Mouse (Mus musculus) embryonic facial prominence, embryonic 12.5 days (tissue): ENCODE results near the gene Rom1. TPM values are rescaled to one million over a fixed set of nuclear protein-coding genes. Genes with fewer than 3 reads are reported as not detected.

Source experiments
- ATAC-seq: fragments of 200-750 bp; cut with Nextera tagmentation; 2 replicates; pipeline ENCODE4 v1.8.0; 2017; ENCODE audit not compliant: insufficient number of reproducible peaks, insufficient read depth, low FRiP score, low TSS enrichment
- H3K27ac ChIP-seq: fragments of 300-500 bp; sonication (generic); 2 replicates; pipeline ENCODE4 v1.5.1; 2016; ENCODE audit warnings: mild to moderate bottlenecking
- H3K27me3 ChIP-seq: fragments of 300-500 bp; sonication (generic); 2 replicates; pipeline ENCODE4 v1.6.1; 2016; ENCODE audit warnings: mild to moderate bottlenecking, moderate library complexity
- H3K36me3 ChIP-seq: fragments of 300-500 bp; sonication (generic); 2 replicates; pipeline ENCODE4 v1.6.1; 2016; ENCODE audit warnings: mild to moderate bottlenecking
- H3K4me1 ChIP-seq: fragments of 300-500 bp; sonication (generic); 2 replicates; pipeline ENCODE4 v1.6.1; 2016
- H3K4me2 ChIP-seq: fragments of 300-500 bp; sonication (generic); replicated peaks from 2 replicates; pipeline ENCODE4 v1.6.1; 2016; ENCODE audit warnings: mild to moderate bottlenecking, moderate library complexity
- H3K4me3 ChIP-seq: fragments of 300-500 bp; sonication (generic); 2 replicates; pipeline ENCODE4 v1.5.1; 2016; ENCODE audit warnings: mild to moderate bottlenecking
- H3K9ac ChIP-seq: fragments of 300-500 bp; sonication (generic); 2 replicates; pipeline ENCODE4 v1.6.1; 2016; ENCODE audit warnings: mild to moderate bottlenecking, moderate library complexity
- H3K9me3 ChIP-seq: fragments of 300-500 bp; sonication (generic); 2 replicates; pipeline ENCODE4 v1.6.1; 2016; ENCODE audit warnings: mild to moderate bottlenecking, moderate library complexity
- WGBS: fragments of 180-500 bp; shearing (Covaris S2); methylation state at CpG from one replicate; pipeline ENCODE4 v1.1.7; 2016; 5-methylcytosine and 5-hydroxymethylcytosine counted together
- polyA plus RNA-seq: library from polyadenylated mRNA; unstranded; fragments of >200 nt; fragmentation: Nextera tagmentation; extraction: Ambion mirVana; gene quantifications from 2 replicates; pipeline ENCODE4 v1.2.1, GENCODE M21; 2016

Gene Rom1
- polyA plus RNA-seq, 1 experiment from 2014 or later: 2.7 TPM

GRCm38 (mm10) chr19:8941515-8942217 lies 12.5 kb upstream of the Rom1 start, which contains the start of gene Mta2:
Mta2 (plus strand) TSS chr19:8941875.
- H3K36me3 ChIP-seq: peaks cover 56% of the 10 kb centered on the region
- H3K4me2 ChIP-seq: peak within 1 kb of the TSS; percentile 72
- peak within 1 kb of the TSS; percentile 97 for H3K9ac ChIP-seq
- peak within 1 kb of the TSS; percentile 72 for H3K4me3 ChIP-seq
- peaks cover 30% of the 10 kb centered on the region for H3K4me1 ChIP-seq
- H3K27me3 ChIP-seq: no peaks in the 10 kb centered on the region
- H3K9me3 ChIP-seq: no peaks in the 10 kb centered on the region
- ATAC-seq: peak; percentile 90
- under 1% methylated on average over 64 of the region's 64 CpGs for WGBS
- peak within 1 kb of the TSS; percentile 98 for H3K27ac ChIP-seq

GRCm38 (mm10) chr19:8941136-8941514 lies 12.0 kb upstream of the Rom1 start:
- H3K36me3 ChIP-seq: peaks cover 51% of the 10 kb centered on the region
- 34% methylated on average over 10 of the region's 10 CpGs for WGBS

GRCm38 (mm10) chr19:8940526-8941133 lies 11.5 kb upstream of the Rom1 start:
- H3K36me3 ChIP-seq: peaks cover 49% of the 10 kb centered on the region
- 78% methylated on average over 15 of the region's 15 CpGs for WGBS
- no peak overlapping the region for H3K9ac ChIP-seq
- ATAC-seq: no peak
- H3K27me3 ChIP-seq: no peaks in the 10 kb centered on the region
- H3K4me3 ChIP-seq: peak overlapping the region; percentile 72; the same call in 1 of the 2 replicates
- H3K9me3 ChIP-seq: no peaks in the 10 kb centered on the region
- peak overlapping the region; percentile 72 for H3K4me2 ChIP-seq
- no peak overlapping the region for H3K27ac ChIP-seq
- H3K4me1 ChIP-seq: peaks cover 30% of the 10 kb centered on the region

More at GRCm38 (mm10) chr19:8941136-8941514, 12.0 kb upstream of the Rom1 start:
- H3K4me1 ChIP-seq: peaks cover 30% of the 10 kb centered on the region
- peak overlapping the region; percentile 72 for H3K4me2 ChIP-seq
- H3K9me3 ChIP-seq: no peaks in the 10 kb centered on the region
- no peaks in the 10 kb centered on the region for H3K27me3 ChIP-seq
- H3K9ac ChIP-seq: peak overlapping the region; percentile 97
- peak overlapping the region; percentile 98 for H3K27ac ChIP-seq
- peak; percentile 49 for ATAC-seq
- H3K4me3 ChIP-seq: peak overlapping the region; percentile 72

- H3K27ac ChIP-seq: no peak overlapping the region
- H3K4me1 ChIP-seq: peaks cover 10% of the 10 kb centered on the region
- H3K9ac ChIP-seq: no peak overlapping the region
- H3K9me3 ChIP-seq: no peaks in the 10 kb centered on the region
- H3K4me3 ChIP-seq: no peak overlapping the region
- H3K4me2 ChIP-seq: no peak overlapping the region
- no peak for ATAC-seq
- WGBS: 87% methylated on average over 2 of the region's 2 CpGs
- H3K36me3 ChIP-seq: peaks cover 52% of the 10 kb centered on the region
- H3K27me3 ChIP-seq: no peaks in the 10 kb centered on the region
Measured at GRCm38 (mm10) chr19:8936736-8937135, 7.6 kb upstream of the Rom1 start.

GRCm38 (mm10) chr19:8930771-8931170 lies 1.6 kb upstream of the Rom1 start:
- peaks cover 9% of the 10 kb centered on the region; the same call in 1 of the 2 replicates for H3K4me1 ChIP-seq
- no peaks in the 10 kb centered on the region for H3K9me3 ChIP-seq
- H3K27ac ChIP-seq: no peak overlapping the region
- H3K4me3 ChIP-seq: peak overlapping the region; percentile 70; the same call in 1 of the 2 replicates
- H3K27me3 ChIP-seq: no peaks in the 10 kb centered on the region
- no peak for ATAC-seq
- peak overlapping the region; percentile 88 for H3K9ac ChIP-seq
- WGBS: 83% methylated on average over 7 of the region's 7 CpGs
- H3K4me2 ChIP-seq: peak overlapping the region; percentile 81
- H3K36me3 ChIP-seq: peaks cover 36% of the 10 kb centered on the region

GRCm38 (mm10) chr19:8930117-8930516 lies 961 bp upstream of the Rom1 start:
- Histone ChIP-seq H3K36me3 (peaks cover 35% of the 10 kb centered on the region), H3K4me1 (peaks cover 9% of the 10 kb centered on the region; the same call in 1 of the 2 replicates), H3K27me3 (no peaks in the 10 kb centered on the region), H3K9me3 (no peaks in the 10 kb centered on the region), H3K4me3 (peak overlapping the region; percentile 70), H3K4me2 (peak overlapping the region; percentile 81), H3K9ac (peak overlapping the region; percentile 88), H3K27ac (no peak overlapping the region)
- no peak for ATAC-seq
- WGBS: 11% methylated on average over 11 of the region's 11 CpGs

- Histone ChIP-seq H3K4me1 (peaks cover 9% of the 10 kb centered on the region; the same call in 1 of the 2 replicates), H3K4me3 (peak overlapping the region; percentile 70), H3K36me3 (peaks cover 24% of the 10 kb centered on the region), H3K9ac (peak overlapping the region; percentile 88; the same call in 1 of the 2 replicates), H3K4me2 (peak overlapping the region; percentile 81), H3K27me3 (no peaks in the 10 kb centered on the region), H3K9me3 (no peaks in the 10 kb centered on the region), H3K27ac (peak overlapping the region; percentile 77)
- 0 out of 2 replicates have a peak, but pooled peaks have one; percentile 14 for ATAC-seq
- 15% methylated on average over 16 of the region's 16 CpGs for WGBS
Measured at GRCm38 (mm10) chr19:8928689-8929223, 400 bp downstream of the Rom1 start.

- peaks cover 20% of the 10 kb centered on the region for H3K36me3 ChIP-seq
- peaks cover 9% of the 10 kb centered on the region; the same call in 1 of the 2 replicates for H3K4me1 ChIP-seq
- no peak overlapping the region for H3K4me2 ChIP-seq
Measured at GRCm38 (mm10) chr19:8927891-8928525, 1.1 kb downstream of the Rom1 start.

GRCm38 (mm10) chr19:8926766-8927165 lies 2.4 kb downstream of the Rom1 start:
- H3K27ac ChIP-seq: no peak overlapping the region
- H3K9ac ChIP-seq: no peak overlapping the region
- H3K36me3 ChIP-seq: peaks cover 21% of the 10 kb centered on the region
- 85% methylated on average over 2 of the region's 2 CpGs for WGBS
- peaks cover 10% of the 10 kb centered on the region for H3K4me1 ChIP-seq
- no peak overlapping the region for H3K4me3 ChIP-seq
- ATAC-seq: no peak
- H3K27me3 ChIP-seq: no peaks in the 10 kb centered on the region
- no peaks in the 10 kb centered on the region for H3K9me3 ChIP-seq
- H3K4me2 ChIP-seq: no peak overlapping the region

More at GRCm38 (mm10) chr19:8927891-8928525, 1.1 kb downstream of the Rom1 start:
- Histone ChIP-seq H3K27ac (no peak overlapping the region), H3K4me3 (no peak overlapping the region), H3K27me3 (no peaks in the 10 kb centered on the region), H3K9ac (no peak overlapping the region), H3K9me3 (no peaks in the 10 kb centered on the region)
- WGBS: 88% methylated on average over 12 of the region's 12 CpGs
- no peak for ATAC-seq

GRCm38 (mm10) chr19:8921741-8922140 lies 7.4 kb downstream of the Rom1 start:
- Histone ChIP-seq H3K4me3 (0 out of 2 replicates have a peak overlapping the region, but pooled peaks have one; percentile 72), H3K27ac (no peak overlapping the region), H3K27me3 (no peaks in the 10 kb centered on the region), H3K4me2 (peak overlapping the region; percentile 82), H3K9me3 (no peaks in the 10 kb centered on the region), H3K36me3 (peaks cover 23% of the 10 kb centered on the region), H3K9ac (no peak overlapping the region), H3K4me1 (peaks cover 9% of the 10 kb centered on the region)
- ATAC-seq: no peak
- WGBS: 53% methylated on average over 9 of the region's 9 CpGs

- Histone ChIP-seq H3K9me3 (no peaks in the 10 kb centered on the region), H3K4me3 (peak overlapping the region; percentile 72), H3K4me2 (peak overlapping the region; percentile 82), H3K36me3 (peaks cover 24% of the 10 kb centered on the region), H3K27me3 (no peaks in the 10 kb centered on the region), H3K27ac (peak overlapping the region; percentile 89), H3K4me1 (peaks cover 9% of the 10 kb centered on the region), H3K9ac (peak overlapping the region; percentile 76)
- WGBS: 2% methylated on average over 6 of the region's 6 CpGs
- ATAC-seq: no peak; the same call in 1 of the 2 replicates
Measured at GRCm38 (mm10) chr19:8920836-8921291, 8.3 kb downstream of the Rom1 start.
